Comparison of ENCODE assay signal across 17 mouse cellular contexts in genomic region chr8:11258517-11259136, GRCm38 (mm10). TPM values are rescaled to one million over a fixed set of nuclear protein-coding genes. Genes with fewer than 3 reads are reported as not detected.
DNase-seq lines count a peak whose midpoint lies in the region; ATAC-seq and TF ChIP-seq lines count a peak whose summit lies in the region.
"Had no signal": no experiment of that assay in that cellular context is flagged by ENCODE, and none has a peak within 500 bp of the region (broad histone marks: within the 10 kb centered on the region; RNA-seq: fewer than 3 reads in every experiment).

No protein-coding gene starts in this region.

- no peaks in the 10 kb centered on the region for H3K36me3 ChIP-seq in kidney, adult 2 months (ENCODE audit: control insufficient read depth, insufficient read depth, low read length)
- no peaks in the 10 kb centered on the region for H3K36me3 ChIP-seq in heart, embryonic 16.5 days (ENCODE audit: control insufficient read depth, insufficient read depth)
- no peaks in the 10 kb centered on the region for H3K36me3 ChIP-seq in stomach, postnatal 0 days (ENCODE audit: control insufficient read depth, insufficient read depth, low read length)
- H3K36me3 ChIP-seq: liver, embryonic 12.5 days had no signal

- no peak for TF ChIP-seq EP300 in stomach, postnatal 0 days (optimal IDR thresholded peaks at IDR 0.05)

- WGBS in kidney, adult 2 months: 55% methylated on average over 2 of the region's 2 CpGs
- 29% methylated on average over 2 of the region's 2 CpGs for WGBS in heart, embryonic 16.5 days
- 47% methylated on average over 2 of the region's 2 CpGs for WGBS in stomach, postnatal 0 days

- no peak for TF ChIP-seq CTCF in kidney, adult 2 months (conservative IDR thresholded peaks at IDR 0.05; ENCODE audit: insufficient read depth, insufficient read length, low read depth, low read length)
- no peak for TF ChIP-seq CTCF in stomach, postnatal 0 days (IDR thresholded peaks at IDR 0.05; ENCODE audit: low read depth)

- no peaks in the 10 kb centered on the region for H3K27me3 ChIP-seq in kidney, adult 2 months (replicated peaks; ENCODE audit: control insufficient read depth, insufficient read depth, low read length)
- no peaks in the 10 kb centered on the region for H3K27me3 ChIP-seq in heart, embryonic 16.5 days (ENCODE audit: control insufficient read depth, insufficient read depth, low read length)
- H3K27me3 ChIP-seq in stomach, postnatal 0 days (ENCODE audit: control insufficient read depth, insufficient read depth, low read length): no peaks in the 10 kb centered on the region
- H3K27me3 ChIP-seq: forebrain, embryonic 13.5 days; liver, embryonic 12.5 days had no signal

- H3K9ac ChIP-seq in heart, embryonic 16.5 days (ENCODE audit: low read length): no peak overlapping the region
- no peak overlapping the region for H3K9ac ChIP-seq in stomach, postnatal 0 days (ENCODE audit: low read length)
- H3K9ac ChIP-seq: forebrain, embryonic 13.5 days; liver, embryonic 12.5 days had no signal

- H3K4me2 ChIP-seq in heart, embryonic 16.5 days (ENCODE audit: low read depth, low read length): no peak overlapping the region
- no peak overlapping the region for H3K4me2 ChIP-seq in stomach, postnatal 0 days (replicated peaks; ENCODE audit: low read depth)
- H3K4me2 ChIP-seq: forebrain, embryonic 13.5 days; liver, embryonic 12.5 days had no signal

- H3K4me1 ChIP-seq in kidney, adult 2 months (ENCODE audit: control insufficient read depth, insufficient read depth, low read length): peaks cover 53% of the 10 kb centered on the region
- peaks cover 58% of the 10 kb centered on the region for H3K4me1 ChIP-seq in heart, embryonic 16.5 days (ENCODE audit: control insufficient read depth, insufficient read depth, low read length)
- H3K4me1 ChIP-seq in stomach, postnatal 0 days (replicated peaks; ENCODE audit: control insufficient read depth, insufficient read depth): no peaks in the 10 kb centered on the region

- DNase-seq in adrenal gland, adult (ENCODE audit: inconsistent age in 2 of 2, low spot score in 1 of 2): peak; percentile 78 to 90
- DNase-seq in adrenal gland, postnatal 4 days (ENCODE audit: low spot score in 2 of 2): no peak
- peak; percentile 67 for DNase-seq in kidney, adult 2 months
- no peak for DNase-seq in kidney, adult 8-10 months
- peak; percentile 70 for DNase-seq in NIH3T3 (ENCODE audit: low read depth)
- DNase-seq in spleen, adult 12 weeks (ENCODE audit: low spot score): no peak
- DNase-seq in stomach, postnatal 0 days (ENCODE audit: low spot score): no peak
- DNase-seq: cerebellum, postnatal 10 days; embryo, embryonic 11 days; layer of hippocampus, postnatal 36 days; midbrain, embryonic 14.5 days; right cerebral cortex, postnatal 14 days; thymus, adult 18-20 months had no signal

- ATAC-seq in heart, embryonic 16.5 days (replicated peaks; ENCODE audit: extremely low read depth, insufficient read depth, low FRiP score): no peak
- no peak for ATAC-seq in stomach, postnatal 0 days (ENCODE audit: low FRiP score, low TSS enrichment)
- ATAC-seq: forebrain, embryonic 13.5 days; hindbrain, postnatal 0 days; liver, embryonic 12.5 days had no signal

- no peak overlapping the region for H3K4me3 ChIP-seq in kidney, adult 2 months (ENCODE audit: insufficient read depth, low read depth, low read length)
- no peak overlapping the region for H3K4me3 ChIP-seq in heart, embryonic 16.5 days (ENCODE audit: low read length)
- no peak overlapping the region for H3K4me3 ChIP-seq in stomach, postnatal 0 days (ENCODE audit: low read depth, low read length)
- H3K4me3 ChIP-seq: forebrain, embryonic 13.5 days; liver, embryonic 12.5 days had no signal

- no peaks in the 10 kb centered on the region for H3K9me3 ChIP-seq in heart, embryonic 16.5 days (replicated peaks; ENCODE audit: control insufficient read depth, low read length)
- H3K9me3 ChIP-seq in stomach, postnatal 0 days (ENCODE audit: control insufficient read depth, low read length): no peaks in the 10 kb centered on the region
- H3K9me3 ChIP-seq: forebrain, embryonic 13.5 days; liver, embryonic 12.5 days had no signal

- no peak for TF ChIP-seq POLR2A in kidney, adult 2 months (IDR thresholded peaks at IDR 0.05; ENCODE audit: low read depth, low read length)

- 0 out of 2 replicates have a peak overlapping the region, but pooled peaks have one; percentile 8 for H3K27ac ChIP-seq in kidney, adult 2 months (ENCODE audit: insufficient read depth, low read depth, low read length)
- H3K27ac ChIP-seq in heart, embryonic 16.5 days (ENCODE audit: low read length): 0 out of 2 replicates have a peak overlapping the region, but pooled peaks have one; percentile 23
- H3K27ac ChIP-seq in stomach, postnatal 0 days (replicated peaks): no peak overlapping the region
- H3K27ac ChIP-seq: forebrain, embryonic 13.5 days; hindbrain, postnatal 0 days; liver, embryonic 12.5 days had no signal

RNA-seq across cellular contexts. Expression of gene Col4a2, which starts 54.0 kb away (rescaled TPM):
- 100 to 1,000 TPM; 299 to 331 TPM for total RNA-seq in adrenal gland, postnatal 4 days (2021)
- 75.6 and 83.5 TPM in 2 replicates for polyA plus RNA-seq in kidney, adult 2 months (2012; rRNA removed)
- 80.1 and 105 TPM in 2 replicates for polyA plus RNA-seq in heart, embryonic 16.5 days (2015; fragmentation: Nextera tagmentation; extraction: Ambion mirVana)
- 43.4 and 47.2 TPM in 2 replicates for polyA plus RNA-seq in stomach, postnatal 0 days (2015; fragmentation: Nextera tagmentation; extraction: Ambion mirVana)

RNA-seq across cellular contexts. Expression of gene Col4a1, which starts 54.0 kb away (rescaled TPM):
- total RNA-seq in adrenal gland, postnatal 4 days (2021): 100 to 1,000 TPM; 580 to 619 TPM
- polyA plus RNA-seq in kidney, adult 2 months (2012; rRNA removed): 216 and 304 TPM in 2 replicates
- 213 and 274 TPM in 2 replicates for polyA plus RNA-seq in heart, embryonic 16.5 days (2015; fragmentation: Nextera tagmentation; extraction: Ambion mirVana)
- polyA plus RNA-seq in stomach, postnatal 0 days (2015; fragmentation: Nextera tagmentation; extraction: Ambion mirVana): 96.3 and 99.0 TPM in 2 replicates

Comparison
In these comparisons a context has a peak if more than half of its experiments do, and no peak if none do; other contexts are left out.
1. DNase-seq: peak in adrenal gland, adult (2 of 2), kidney, adult 2 months (single experiment) and NIH3T3 (single experiment); none in adrenal gland, postnatal 4 days (0 of 2), kidney, adult 8-10 months (0 of 2), spleen, adult 12 weeks (single experiment) and stomach, postnatal 0 days (single experiment).